Mouse (Mus musculus): ENCODE measurements at regions not wholly inside any gene's neighbourhood (a gene's known extent, or its start where the extent isn't known, plus 50 kb on each side); places are given as distances from the start of the nearest gene placed in this dataset.

DNA sequence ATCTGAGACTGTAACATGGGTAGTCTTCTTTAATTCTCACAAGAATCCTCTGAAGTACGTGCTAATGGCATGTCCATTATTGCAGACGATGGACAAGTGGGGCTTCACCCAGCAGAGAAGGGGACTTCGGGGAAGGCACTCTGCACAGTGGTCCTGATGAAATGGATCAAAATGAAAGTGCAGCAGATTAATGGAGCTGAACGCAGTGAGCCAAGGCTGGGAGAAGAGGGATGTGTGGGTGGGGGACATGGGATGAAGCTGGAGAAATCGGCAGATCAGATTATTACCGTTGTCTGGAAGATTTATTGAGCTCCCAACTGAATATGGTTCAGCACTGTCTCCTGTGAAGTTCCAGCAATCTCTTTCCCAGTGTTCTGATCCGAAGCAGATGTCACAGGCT is 143.9 kb downstream of the Slc30a10 start:
- H3K4me3 ChIP-seq (ENCODE audit: insufficient read depth, low read depth, low read length), result no peak overlapping the region
- H3K4me1 ChIP-seq (ENCODE audit: control insufficient read depth, insufficient read depth, insufficient read length, low read length), result no peaks in the 10 kb centered on the region
- no peak overlapping the region for H3K27ac ChIP-seq (replicated peaks; ENCODE audit: low read depth, low read length)

DNA sequence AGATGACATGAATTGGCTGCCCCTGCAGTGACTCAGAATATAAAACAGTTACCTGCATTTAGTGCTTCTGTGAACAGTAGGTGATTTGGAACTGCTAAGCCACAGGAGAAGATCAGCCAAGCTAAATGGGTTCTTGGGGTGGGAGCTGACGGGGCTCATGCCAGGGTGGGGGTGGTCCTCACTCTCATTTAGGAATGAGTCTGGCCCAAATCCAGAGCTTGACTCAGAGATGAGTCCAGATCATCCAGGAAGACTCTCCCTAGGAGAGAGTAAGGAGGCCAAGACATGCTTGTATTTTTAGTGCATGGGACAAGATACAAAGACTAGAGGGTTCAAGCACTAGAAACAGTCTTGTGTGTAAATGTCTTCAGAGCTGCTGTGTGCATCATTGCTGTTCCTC is 146.5 kb downstream of the Slc30a10 start:
- H3K4me3 ChIP-seq (ENCODE audit: insufficient read depth, low read depth, low read length), result no peak overlapping the region
- no peak overlapping the region for H3K27ac ChIP-seq (replicated peaks; ENCODE audit: low read depth, low read length)
- H3K4me1 ChIP-seq (ENCODE audit: control insufficient read depth, insufficient read depth, insufficient read length, low read length), result no peaks in the 10 kb centered on the region

DNA sequence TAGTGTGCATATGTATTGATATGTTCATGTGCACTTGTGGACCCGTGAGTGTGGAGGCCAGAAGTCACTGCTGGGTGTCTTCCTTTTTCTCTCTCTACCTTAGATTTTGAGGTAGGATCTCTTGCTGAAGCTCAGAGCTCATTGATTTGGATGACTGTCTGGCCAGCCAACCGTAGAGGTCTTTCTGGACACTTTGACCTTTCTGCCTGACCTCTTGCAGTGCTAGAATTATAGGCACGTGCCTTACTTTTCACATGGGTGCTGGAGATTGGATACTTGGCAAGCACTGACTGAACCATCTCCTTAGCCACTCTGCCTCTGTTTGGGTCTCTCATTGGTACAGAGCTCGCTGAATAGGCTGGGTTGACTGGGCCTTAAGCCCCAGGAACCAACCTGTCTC is 151.3 kb downstream of the Slc30a10 start:
- H3K4me1 ChIP-seq (ENCODE audit: control insufficient read depth, insufficient read depth, insufficient read length, low read length), result no peaks in the 10 kb centered on the region
- H3K27ac ChIP-seq (replicated peaks; ENCODE audit: low read depth, low read length), result no peak overlapping the region
- H3K4me3 ChIP-seq (ENCODE audit: insufficient read depth, low read depth, low read length), result no peak overlapping the region

DNA sequence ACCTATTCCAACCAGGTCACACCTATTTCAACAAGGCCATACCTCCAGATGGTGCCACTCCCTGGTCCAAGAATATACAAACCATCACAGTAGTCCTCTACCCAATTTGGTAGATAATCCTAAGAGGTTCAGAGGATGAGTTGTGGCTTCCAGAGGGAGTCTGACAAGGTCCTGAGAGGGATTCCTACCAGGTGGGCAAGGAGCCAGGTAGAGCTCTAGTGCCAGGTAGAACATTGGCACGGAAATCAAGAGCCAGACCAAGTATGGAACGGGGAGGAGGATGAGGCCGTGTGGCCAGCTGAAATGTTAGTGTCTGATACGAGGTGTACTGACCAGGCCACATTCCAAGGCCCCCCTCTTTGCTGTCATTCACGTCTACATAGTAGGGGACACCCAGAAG is 153.0 kb downstream of the Slc30a10 start:
- Histone ChIP-seq H3K4me3 (ENCODE audit: insufficient read depth, low read depth, low read length) (no peak overlapping the region), H3K27ac (replicated peaks; ENCODE audit: low read depth, low read length) (no peak overlapping the region), H3K4me1 (ENCODE audit: control insufficient read depth, insufficient read depth, insufficient read length, low read length) (no peaks in the 10 kb centered on the region)

DNA sequence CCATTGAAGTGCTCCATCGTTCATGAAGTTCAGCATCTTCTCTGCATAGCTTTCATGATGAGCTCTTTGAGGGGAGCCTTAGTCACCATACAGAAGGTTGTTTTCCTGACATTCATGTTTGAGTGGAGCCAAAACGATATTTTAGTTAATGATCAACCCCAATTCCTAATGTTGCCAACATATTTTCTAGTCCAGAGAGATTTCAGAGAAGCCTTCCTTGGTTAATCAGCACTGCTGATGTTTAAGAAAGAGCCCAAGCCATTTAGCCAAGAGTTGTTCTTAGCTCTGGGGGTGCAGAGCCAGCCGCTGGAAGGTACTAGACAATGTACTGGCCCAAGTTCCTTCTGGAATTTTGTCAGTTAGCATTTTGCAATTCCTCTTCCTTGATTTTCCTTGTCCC is 153.8 kb downstream of the Slc30a10 start:
- H3K4me1 ChIP-seq (ENCODE audit: control insufficient read depth, insufficient read depth, insufficient read length, low read length), result no peaks in the 10 kb centered on the region
- H3K27ac ChIP-seq (replicated peaks; ENCODE audit: low read depth, low read length), result no peak overlapping the region
- H3K4me3 ChIP-seq (ENCODE audit: insufficient read depth, low read depth, low read length), result no peak overlapping the region

DNA sequence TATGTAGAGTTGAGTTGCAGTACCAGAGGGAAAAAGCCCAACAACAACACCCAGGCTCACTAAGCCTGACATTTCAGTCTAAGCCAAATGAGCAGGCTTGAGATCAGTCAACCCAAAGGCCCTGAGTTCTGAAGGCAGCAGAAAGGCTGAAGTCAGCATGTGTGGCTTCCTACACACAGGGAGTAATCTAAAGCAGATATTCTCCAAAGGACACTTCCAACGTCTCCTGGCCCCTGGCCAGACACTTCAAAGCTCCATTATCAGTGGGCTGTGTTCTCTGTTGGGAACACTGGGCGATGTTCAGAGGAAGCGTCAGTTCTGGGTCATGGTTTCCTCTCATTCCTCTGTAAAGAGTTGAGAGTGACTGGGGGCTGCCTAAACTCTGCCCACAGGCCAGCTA is 155.9 kb downstream of the Slc30a10 start:
- no peak overlapping the region for H3K4me3 ChIP-seq (ENCODE audit: insufficient read depth, low read depth, low read length)
- no peaks in the 10 kb centered on the region for H3K4me1 ChIP-seq (ENCODE audit: control insufficient read depth, insufficient read depth, insufficient read length, low read length)
- H3K27ac ChIP-seq (replicated peaks; ENCODE audit: low read depth, low read length), result no peak overlapping the region

DNA sequence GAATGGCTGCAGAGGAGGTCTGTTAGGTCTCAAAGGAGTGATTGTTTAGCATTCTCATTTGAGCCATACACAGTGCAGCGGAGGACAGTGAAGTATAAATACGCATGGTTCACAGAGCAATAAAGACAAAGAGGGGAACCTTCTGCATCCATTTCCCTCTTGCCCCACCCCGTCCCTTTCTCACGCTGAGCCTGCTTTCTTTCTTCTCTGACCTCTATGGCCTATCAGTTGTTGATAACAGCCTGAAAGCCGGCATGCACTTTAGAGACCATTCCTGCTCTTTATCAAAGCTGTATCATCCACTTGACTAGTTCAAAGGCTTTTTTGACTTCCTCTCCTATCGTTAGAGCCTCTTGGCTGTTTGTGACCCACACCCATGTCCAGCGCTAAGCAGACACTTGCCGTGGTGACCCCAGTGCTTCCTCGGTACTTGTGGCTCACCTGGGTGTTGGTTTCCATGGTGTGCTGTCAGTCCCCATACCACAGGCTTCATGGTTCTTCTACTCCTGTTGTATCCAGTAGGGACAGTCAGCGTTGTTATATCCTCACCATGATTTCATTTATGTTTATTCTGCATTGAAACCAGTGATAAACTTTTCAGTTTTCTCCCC is 161.3 kb downstream of the Slc30a10 start:
- no peaks in the 10 kb centered on the region for H3K4me1 ChIP-seq (ENCODE audit: control insufficient read depth, insufficient read depth, insufficient read length, low read length)
- no peak overlapping the region for H3K4me3 ChIP-seq (ENCODE audit: insufficient read depth, low read depth, low read length)
- H3K27ac ChIP-seq (replicated peaks; ENCODE audit: low read depth, low read length), result no peak overlapping the region

DNA sequence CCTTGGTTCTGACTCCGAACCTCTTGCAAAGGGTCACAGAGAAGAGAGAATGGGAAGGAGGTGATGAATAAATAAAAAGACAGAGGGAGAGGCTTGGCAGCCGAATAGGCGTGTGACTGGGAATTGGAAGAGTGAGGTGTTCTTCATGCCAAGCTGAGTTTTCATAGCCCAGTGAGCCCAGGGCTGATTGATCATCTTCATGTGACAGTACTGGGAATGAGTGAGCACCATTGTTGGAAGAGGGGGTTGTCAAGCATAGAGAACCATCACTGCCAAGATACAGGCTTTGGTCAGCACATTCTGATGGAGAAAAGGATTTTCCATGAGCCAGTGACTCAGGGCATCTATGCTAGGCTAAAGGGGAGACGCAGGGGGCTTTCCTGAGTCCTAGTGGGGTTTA is 163.0 kb downstream of the Slc30a10 start:
- Histone ChIP-seq H3K27ac (replicated peaks; ENCODE audit: low read depth, low read length) (no peak overlapping the region), H3K4me3 (ENCODE audit: insufficient read depth, low read depth, low read length) (no peak overlapping the region), H3K4me1 (ENCODE audit: control insufficient read depth, insufficient read depth, insufficient read length, low read length) (no peaks in the 10 kb centered on the region)

DNA sequence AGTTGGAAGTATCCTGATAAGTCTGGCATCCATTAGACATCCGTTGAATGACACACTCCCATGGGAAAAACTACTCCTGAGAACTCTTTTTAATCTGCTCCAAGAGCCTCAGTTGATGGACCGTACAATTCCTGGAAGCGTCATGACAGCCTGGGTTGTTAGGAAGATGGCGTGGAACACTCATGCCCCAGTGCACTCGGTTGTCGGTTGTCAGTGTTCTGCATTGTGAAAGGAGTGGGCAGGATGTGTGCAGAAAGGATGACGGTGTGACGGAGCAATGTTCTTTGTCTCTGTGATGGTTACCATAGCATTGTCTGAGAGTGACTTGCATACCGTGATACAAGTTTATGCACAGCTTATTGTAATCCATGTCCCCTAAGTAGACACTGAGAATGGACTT is 164.4 kb downstream of the Slc30a10 start:
- Histone ChIP-seq H3K4me1 (ENCODE audit: control insufficient read depth, insufficient read depth, insufficient read length, low read length) (no peaks in the 10 kb centered on the region), H3K4me3 (ENCODE audit: insufficient read depth, low read depth, low read length) (no peak overlapping the region), H3K27ac (replicated peaks; ENCODE audit: low read depth, low read length) (no peak overlapping the region)

DNA sequence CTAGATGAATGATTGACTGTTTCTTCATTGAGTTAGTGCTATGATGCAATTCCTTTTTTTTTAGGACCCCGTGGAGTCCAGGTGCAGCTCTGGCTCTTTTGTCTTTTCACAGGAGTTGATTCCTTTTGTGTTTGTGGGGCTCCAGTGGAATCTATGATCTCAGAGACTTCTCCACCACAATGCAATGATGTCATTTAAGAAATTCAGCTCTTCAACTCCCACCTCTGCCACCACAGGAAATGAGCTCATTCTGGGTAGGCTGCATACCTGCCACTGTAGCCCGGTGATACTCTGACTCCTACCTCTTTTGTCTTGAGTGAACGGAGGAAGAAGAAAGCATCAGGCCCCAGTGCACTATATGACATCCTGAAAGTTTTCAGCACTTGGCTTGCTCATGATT is 173.8 kb downstream of the Slc30a10 start:
- H3K4me1 ChIP-seq (ENCODE audit: control insufficient read depth, insufficient read depth, insufficient read length, low read length), result no peaks in the 10 kb centered on the region
- no peak overlapping the region for H3K27ac ChIP-seq (replicated peaks; ENCODE audit: low read depth, low read length)
- H3K4me3 ChIP-seq (ENCODE audit: insufficient read depth, low read depth, low read length), result no peak overlapping the region

DNA sequence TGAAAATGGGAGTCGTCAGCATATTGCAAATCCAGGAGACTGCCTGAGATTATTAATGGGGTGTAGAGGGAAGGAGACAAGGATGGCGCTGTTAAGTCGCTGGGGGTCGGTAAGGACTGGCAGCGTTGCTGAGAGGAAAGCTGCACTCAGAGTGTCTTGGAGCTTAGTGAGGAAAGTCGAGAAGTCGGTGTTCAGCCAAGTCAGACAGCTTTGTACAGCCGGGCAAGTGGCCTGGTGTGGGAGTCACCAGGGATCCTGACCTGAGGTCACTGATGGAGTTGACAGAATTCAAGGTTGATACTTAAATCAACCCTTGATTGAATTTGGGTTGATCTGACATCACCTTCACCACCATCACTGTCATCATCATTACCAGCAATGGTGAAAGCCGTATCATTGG is 175.3 kb downstream of the Slc30a10 start:
- Histone ChIP-seq H3K27ac (replicated peaks; ENCODE audit: low read depth, low read length) (no peak overlapping the region), H3K4me3 (ENCODE audit: insufficient read depth, low read depth, low read length) (no peak overlapping the region), H3K4me1 (ENCODE audit: control insufficient read depth, insufficient read depth, insufficient read length, low read length) (no peaks in the 10 kb centered on the region)

DNA sequence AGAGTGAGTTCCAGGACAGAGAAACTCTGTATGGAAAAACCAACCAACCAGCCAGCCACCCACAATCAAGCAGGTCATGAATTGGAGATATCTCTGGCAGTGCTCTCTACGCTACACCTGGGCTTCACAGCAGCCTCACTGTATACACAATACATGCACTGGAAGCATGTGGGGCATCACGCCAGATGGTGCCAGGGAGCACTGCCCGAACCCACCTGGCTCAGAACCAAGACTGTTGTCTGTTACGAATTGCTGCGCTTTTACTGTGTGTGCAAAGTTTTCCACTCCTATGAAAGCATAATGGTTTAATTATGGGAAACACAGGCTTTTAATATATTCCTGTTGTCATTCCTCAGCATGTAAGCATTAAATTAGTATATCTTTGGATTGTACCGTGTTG is 184.0 kb downstream of the Slc30a10 start:
- no peak overlapping the region for H3K27ac ChIP-seq (replicated peaks; ENCODE audit: low read depth, low read length)
- no peaks in the 10 kb centered on the region for H3K4me1 ChIP-seq (ENCODE audit: control insufficient read depth, insufficient read depth, insufficient read length, low read length)
- no peak overlapping the region for H3K4me3 ChIP-seq (ENCODE audit: insufficient read depth, low read depth, low read length)

DNA sequence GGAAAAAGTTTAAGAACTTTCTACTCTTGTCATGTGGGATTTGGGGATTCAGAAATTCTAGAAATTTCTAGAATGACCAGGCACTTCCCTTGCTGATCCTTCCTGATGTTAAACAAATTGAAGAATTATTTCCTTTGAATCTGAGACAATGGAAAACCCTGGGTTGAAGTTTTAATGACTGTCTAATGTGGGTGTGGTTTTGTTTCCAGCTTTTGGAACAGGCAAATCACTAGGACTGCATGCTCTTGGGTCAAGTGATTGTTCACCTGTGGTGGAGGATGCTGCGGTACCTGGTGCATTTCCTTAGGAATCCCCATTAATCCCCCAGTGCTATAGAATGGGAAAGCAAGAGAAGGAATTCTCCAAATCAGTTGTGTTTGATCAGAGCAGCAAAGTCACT is 184.8 kb downstream of the Slc30a10 start:
- Histone ChIP-seq H3K4me1 (ENCODE audit: control insufficient read depth, insufficient read depth, insufficient read length, low read length) (no peaks in the 10 kb centered on the region), H3K4me3 (ENCODE audit: insufficient read depth, low read depth, low read length) (no peak overlapping the region), H3K27ac (replicated peaks; ENCODE audit: low read depth, low read length) (no peak overlapping the region)

DNA sequence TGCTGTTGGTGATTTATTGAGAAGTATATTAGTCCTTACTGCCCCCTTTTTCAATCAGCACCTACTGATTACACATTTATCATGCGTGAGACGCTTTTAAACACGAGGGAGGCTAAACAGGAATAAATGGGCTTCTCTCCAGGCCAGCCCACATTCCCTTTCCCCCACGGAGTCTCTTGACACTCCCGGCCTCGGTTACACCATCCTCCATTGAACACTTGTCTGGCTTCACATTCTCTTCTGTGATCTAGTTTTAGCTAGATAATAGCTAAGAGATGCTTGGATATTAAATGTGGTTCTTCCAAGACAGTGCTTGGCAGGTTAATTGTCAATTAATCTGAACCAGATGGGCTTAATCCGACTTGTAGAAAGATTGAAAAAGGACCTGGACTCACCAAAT is 189.4 kb downstream of the Slc30a10 start:
- H3K27ac ChIP-seq (replicated peaks; ENCODE audit: low read depth, low read length), result no peak overlapping the region
- no peak overlapping the region for H3K4me3 ChIP-seq (ENCODE audit: insufficient read depth, low read depth, low read length)
- H3K4me1 ChIP-seq (ENCODE audit: control insufficient read depth, insufficient read depth, insufficient read length, low read length), result no peaks in the 10 kb centered on the region

DNA sequence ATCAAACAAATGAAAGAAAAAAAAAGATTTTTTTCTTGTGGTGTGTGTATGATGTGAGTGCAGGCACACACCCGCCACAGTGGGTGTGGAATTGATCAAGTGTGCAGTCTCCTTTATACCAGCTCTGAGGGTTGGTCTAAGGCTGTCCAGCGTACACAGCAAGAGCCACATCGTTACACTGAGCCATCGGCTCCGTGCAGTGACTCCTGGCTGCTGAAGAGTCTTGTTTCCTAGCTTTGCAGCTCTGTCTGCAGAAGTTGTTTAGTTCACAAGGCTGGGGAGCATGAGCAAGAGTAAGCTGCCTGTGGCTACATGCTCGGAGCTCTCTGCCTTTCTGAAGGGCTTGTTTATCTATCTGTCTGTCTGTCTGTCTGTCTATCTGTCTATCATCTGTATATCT is 193.5 kb downstream of the Slc30a10 start:
- H3K4me1 ChIP-seq (ENCODE audit: control insufficient read depth, insufficient read depth, insufficient read length, low read length), result no peaks in the 10 kb centered on the region

DNA sequence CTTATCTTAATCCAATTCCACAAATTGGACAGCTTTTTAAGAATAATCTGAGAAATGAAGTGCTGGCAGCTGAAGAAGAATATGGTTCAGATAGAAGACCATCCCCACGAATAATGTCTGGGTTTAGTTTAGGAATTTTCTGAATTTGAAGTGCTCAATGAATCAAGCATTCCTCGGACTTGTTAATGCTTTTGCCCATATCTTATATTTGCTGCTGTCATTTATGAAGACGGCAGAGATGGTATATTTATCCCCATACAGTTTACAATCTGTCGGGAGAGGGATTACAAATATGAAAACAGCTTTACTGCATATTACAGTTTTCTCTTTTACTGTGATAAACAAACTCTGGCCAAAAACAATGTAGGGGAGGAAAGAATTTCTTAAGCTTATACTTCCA is 194.3 kb downstream of the Slc30a10 start:
- Histone ChIP-seq H3K4me1 (ENCODE audit: control insufficient read depth, insufficient read depth, insufficient read length, low read length) (no peaks in the 10 kb centered on the region), H3K4me3 (ENCODE audit: insufficient read depth, low read depth, low read length) (no peak overlapping the region), H3K27ac (replicated peaks; ENCODE audit: low read depth, low read length) (no peak overlapping the region)

More for the DNA sequence above, 193.5 kb downstream of the Slc30a10 start:
- no peak overlapping the region for H3K4me3 ChIP-seq (ENCODE audit: insufficient read depth, low read depth, low read length)
- no peak overlapping the region for H3K27ac ChIP-seq (replicated peaks; ENCODE audit: low read depth, low read length)

DNA sequence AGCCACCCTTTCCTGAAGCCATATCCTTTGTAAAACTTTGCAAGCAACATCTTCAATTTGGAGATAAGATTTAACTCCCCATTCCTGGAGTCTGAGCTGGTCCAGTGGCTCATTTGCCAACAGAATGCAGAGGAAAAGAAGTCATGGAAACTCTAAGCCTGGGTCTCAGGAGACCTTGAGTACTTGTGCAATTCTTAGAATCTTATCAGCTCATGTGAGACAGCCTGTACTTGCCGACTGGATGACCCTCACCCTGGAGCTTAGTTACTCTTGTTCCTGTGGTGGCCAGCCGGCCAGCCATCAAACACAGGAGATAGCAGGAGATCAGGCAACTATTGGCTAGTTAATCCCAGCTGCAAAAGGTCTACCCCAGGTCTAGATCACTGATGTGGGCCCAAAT is 196.3 kb downstream of the Slc30a10 start:
- Histone ChIP-seq H3K4me1 (ENCODE audit: control insufficient read depth, insufficient read depth, insufficient read length, low read length) (no peaks in the 10 kb centered on the region), H3K4me3 (ENCODE audit: insufficient read depth, low read depth, low read length) (no peak overlapping the region), H3K27ac (replicated peaks; ENCODE audit: low read depth, low read length) (no peak overlapping the region)

Data from brown adipose tissue, adult 24 weeks (tissue).